Mouse (Mus musculus) olfactory bulb, adult 2 months (tissue): ENCODE measurements around the gene Gli3.

Experiments
- CTCF ChIP-seq: fragments of 200-500 bp; IDR thresholded peaks from 2 replicates; pipeline ENCODE4 v1.5.1; 2012; ENCODE audit warnings: low read depth, mild to moderate bottlenecking, low read length, moderate library complexity; ENCODE audit not compliant: insufficient read depth
- POLR2A ChIP-seq: fragments of 200-500 bp; IDR thresholded peaks from 2 replicates; pipeline ENCODE4 v1.6.1; 2012; ENCODE audit warnings: mild to moderate bottlenecking, low read depth, low read length, moderate library complexity; ENCODE audit not compliant: insufficient read depth

DNA sequence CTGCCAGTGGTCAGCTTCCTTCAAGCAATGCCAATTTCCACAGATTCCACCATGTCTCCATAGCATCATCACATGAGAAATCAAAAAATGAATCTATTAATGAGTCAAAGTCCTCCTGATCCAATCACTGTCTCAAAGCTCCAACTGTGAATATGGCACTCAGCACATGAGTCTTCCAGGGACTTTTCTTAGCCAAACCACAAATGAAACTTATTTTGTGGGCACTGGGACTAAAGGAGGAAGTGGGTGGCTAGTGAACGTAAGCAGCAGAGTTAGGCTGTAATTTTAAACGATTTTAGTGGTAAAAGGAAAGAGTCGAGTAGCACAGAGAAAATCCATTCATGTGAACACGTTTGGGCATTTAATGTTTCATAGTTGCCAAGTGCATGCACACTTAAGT is 21.0 kb upstream of the Gli3 start:
- no peak for TF ChIP-seq POLR2A
- no peak for TF ChIP-seq CTCF
